Mouse (Mus musculus) thymus, adult 2 months (tissue): ENCODE results near the gene Myrip.

Experiments
- CTCF ChIP-seq: fragments of 200-500 bp; IDR thresholded peaks from 2 replicates; pipeline ENCODE4 v1.5.1; 2012; ENCODE audit warnings: mild to moderate bottlenecking, control low read depth, low read length, moderate library complexity, borderline replicate concordance; ENCODE audit not compliant: control insufficient read depth, poor library complexity, insufficient read depth; ENCODE audit errors: extremely low read depth
- POLR2A ChIP-seq: fragments of 200-500 bp; IDR thresholded peaks from 2 replicates; pipeline ENCODE4 v1.6.1; 2012; ENCODE audit warnings: mild to moderate bottlenecking, low read length, control low read depth, moderate library complexity; ENCODE audit not compliant: control insufficient read depth, poor library complexity, insufficient read depth; ENCODE audit errors: extremely low read depth

- TF ChIP-seq POLR2A, result no peak
- TF ChIP-seq CTCF, result no peak
These were observed 8.8 kb upstream of the Myrip start for GRCm38 (mm10) chr9:120292488-120292887.
